Mouse (Mus musculus) midbrain, embryonic 14.5 days (tissue): ENCODE results near the gene Atad2b. TPM values are rescaled to one million over a fixed set of nuclear protein-coding genes. Genes with fewer than 3 reads are reported as not detected.

ENCODE experiments used
- ATAC-seq: fragments of 200-750 bp; cut with Nextera tagmentation; 2 replicates; pipeline ENCODE4 v1.8.0; 2017; ENCODE audit warnings: moderate number of reproducible peaks, moderate library complexity; ENCODE audit not compliant: low FRiP score, low TSS enrichment
- DNase-seq: peaks from one replicate; pipeline ENCODE4 v3.0.0-alpha.2; 2015
- H3K27ac ChIP-seq: fragments of 300-500 bp; sonication (generic); replicated peaks from 2 replicates; pipeline ENCODE4 v1.5.1; 2014; ENCODE audit warnings: mild to moderate bottlenecking, low read depth, low read length, moderate library complexity
- H3K27me3 ChIP-seq: fragments of 300-500 bp; sonication (generic); 2 replicates; pipeline ENCODE4 v1.6.1; 2014; ENCODE audit warnings: low read length, control low read depth, mixed read lengths; ENCODE audit not compliant: control insufficient read depth, insufficient read depth
- H3K36me3 ChIP-seq: fragments of 300-500 bp; sonication (generic); 2 replicates; pipeline ENCODE4 v1.6.1; 2014; ENCODE audit warnings: low read length, control low read depth; ENCODE audit not compliant: control insufficient read depth, insufficient read depth
- H3K4me1 ChIP-seq: fragments of 300-500 bp; sonication (generic); 2 replicates; pipeline ENCODE4 v1.6.1; 2014; ENCODE audit warnings: mild to moderate bottlenecking, antibody characterized with exemption, low read length, control low read depth; ENCODE audit not compliant: control insufficient read depth, insufficient read depth
- H3K4me2 ChIP-seq: fragments of 300-500 bp; sonication (generic); 2 replicates; pipeline ENCODE4 v1.6.1; 2014; ENCODE audit warnings: mild to moderate bottlenecking, low read length, moderate library complexity
- H3K4me3 ChIP-seq: fragments of 300-500 bp; sonication (generic); replicated peaks from 2 replicates; pipeline ENCODE4 v1.5.1; 2014; ENCODE audit warnings: low read depth, low read length
- H3K9ac ChIP-seq: fragments of 300-500 bp; sonication (generic); replicated peaks from 2 replicates; pipeline ENCODE4 v1.6.1; 2014; ENCODE audit warnings: mild to moderate bottlenecking, low read length, moderate library complexity
- H3K9me3 ChIP-seq: fragments of 300-500 bp; sonication (generic); 2 replicates; pipeline ENCODE4 v1.6.1; 2016; ENCODE audit warnings: low read length, control low read depth, mixed read lengths; ENCODE audit not compliant: control insufficient read depth
- WGBS: fragments of 180-500 bp; shearing (Covaris S2); extraction: QIAGEN DNeasy Blood & Tissue Kit; methylation state at CpG from one replicate; pipeline ENCODE4 v1.1.7; 2014; 5-methylcytosine and 5-hydroxymethylcytosine counted together
- polyA plus RNA-seq: library from polyadenylated mRNA; unstranded; fragments of >200 nt; fragmentation: Nextera tagmentation; extraction: Ambion mirVana; gene quantifications from 2 replicates; pipeline ENCODE4 v1.2.1, GENCODE M21; 2014

Atad2b gene
- polyA plus RNA-seq, 1 experiment from 2014 or later = 20.3 TPM

GRCm38 (mm10) chr12:5070131-5070530, 153.0 kb downstream of the Atad2b start:
- 73% methylated on average over 3 of the region's 3 CpGs for WGBS

GRCm38 (mm10) chr12:5073191-5073590, 156.0 kb downstream of the Atad2b start:
- Histone ChIP-seq H3K27ac (no peak overlapping the region), H3K36me3 (no peaks in the 10 kb centered on the region), H3K27me3 (no peaks in the 10 kb centered on the region), H3K4me2 (no peak overlapping the region), H3K4me3 (no peak overlapping the region), H3K9ac (no peak overlapping the region), H3K4me1 (no peaks in the 10 kb centered on the region), H3K9me3 (no peaks in the 10 kb centered on the region)
- no peak for DNase-seq
- ATAC-seq = no peak
- WGBS = 92% methylated on average over 12 of the region's 12 CpGs

More at GRCm38 (mm10) chr12:5070131-5070530, 153.0 kb downstream of the Atad2b start:
- Histone ChIP-seq H3K4me2 (no peak overlapping the region), H3K4me3 (no peak overlapping the region), H3K9me3 (no peaks in the 10 kb centered on the region), H3K27ac (no peak overlapping the region), H3K27me3 (no peaks in the 10 kb centered on the region), H3K9ac (no peak overlapping the region), H3K4me1 (no peaks in the 10 kb centered on the region), H3K36me3 (no peaks in the 10 kb centered on the region)
- no peak for ATAC-seq
- no peak for DNase-seq

GRCm38 (mm10) chr12:5081480-5081879, 164.3 kb downstream of the Atad2b start:
- Histone ChIP-seq H3K4me2 (no peak overlapping the region), H3K27ac (no peak overlapping the region), H3K27me3 (no peaks in the 10 kb centered on the region), H3K4me3 (no peak overlapping the region), H3K9me3 (no peaks in the 10 kb centered on the region), H3K4me1 (no peaks in the 10 kb centered on the region), H3K9ac (no peak overlapping the region), H3K36me3 (peaks cover 38% of the 10 kb centered on the region)
- ATAC-seq = no peak
- no peak for DNase-seq
- WGBS = 91% methylated on average over 4 of the region's 4 CpGs

- Histone ChIP-seq H3K4me2 (no peak overlapping the region), H3K4me1 (peaks cover 17% of the 10 kb centered on the region), H3K27me3 (no peaks in the 10 kb centered on the region), H3K9ac (no peak overlapping the region), H3K4me3 (no peak overlapping the region), H3K27ac (no peak overlapping the region), H3K36me3 (peaks cover 44% of the 10 kb centered on the region), H3K9me3 (no peaks in the 10 kb centered on the region)
- ATAC-seq = no peak
- no peak for DNase-seq
- WGBS = 94% methylated on average over 5 of the region's 5 CpGs
Measured at GRCm38 (mm10) chr12:5084714-5085113, 167.6 kb downstream of the Atad2b start.

GRCm38 (mm10) chr12:5087787-5088519, 170.8 kb downstream of the Atad2b start:
- ATAC-seq = peak; percentile 81

GRCm38 (mm10) chr12:5088639-5089038, 171.5 kb downstream of the Atad2b start:
- Histone ChIP-seq H3K4me2 (no peak overlapping the region), H3K36me3 (peaks cover 46% of the 10 kb centered on the region), H3K27me3 (no peaks in the 10 kb centered on the region), H3K4me3 (no peak overlapping the region), H3K9me3 (no peaks in the 10 kb centered on the region), H3K27ac (peak overlapping the region; percentile 81), H3K4me1 (peaks cover 17% of the 10 kb centered on the region), H3K9ac (no peak overlapping the region)
- DNase-seq (peak; percentile 38), ATAC-seq (peak; percentile 41; the same call in 1 of the 2 replicates)
- WGBS = 19% methylated on average over 1 of the region's 1 CpGs

More at GRCm38 (mm10) chr12:5087787-5088519, 170.8 kb downstream of the Atad2b start:
- H3K36me3 ChIP-seq = peaks cover 46% of the 10 kb centered on the region
- peak overlapping the region; percentile 81 for H3K27ac ChIP-seq
- no peaks in the 10 kb centered on the region for H3K27me3 ChIP-seq
- peaks cover 17% of the 10 kb centered on the region for H3K4me1 ChIP-seq
- no peak overlapping the region for H3K4me3 ChIP-seq
- no peak overlapping the region for H3K9ac ChIP-seq
- H3K4me2 ChIP-seq = peak overlapping the region; percentile 12; the same call in 1 of the 2 replicates
- WGBS = 35% methylated on average over 10 of the region's 10 CpGs
- peak; percentile 87 for DNase-seq
- no peaks in the 10 kb centered on the region for H3K9me3 ChIP-seq

Other genes starting within 250 kb of the Atad2b start
- gene Fam228a, start 178.9 kb upstream of the Atad2b start, polyA plus RNA-seq = 0.37 and 0.74 TPM in 2 replicates
- gene Pfn4, start 148.3 kb upstream of the Atad2b start, polyA plus RNA-seq = 13.4 and 16.6 TPM in 2 replicates
- gene Fam228b, start 148.1 kb upstream of the Atad2b start, polyA plus RNA-seq = 7.2 and 7.6 TPM in 2 replicates
- 345 and 373 TPM in 2 replicates for gene Sf3b6, start 99.8 kb upstream of the Atad2b start, polyA plus RNA-seq
- gene Fkbp1b, start 75.8 kb upstream of the Atad2b start, polyA plus RNA-seq = 30.7 and 39.0 TPM in 2 replicates
- 10.8 and 11.0 TPM in 2 replicates for gene Wdcp, start 74.0 kb upstream of the Atad2b start, polyA plus RNA-seq
- 1.7 and 2.5 TPM in 2 replicates for gene Mfsd2b, start 43.0 kb upstream of the Atad2b start, polyA plus RNA-seq
- 31.4 and 38.9 TPM in 2 replicates for gene Ubxn2a, start 9.6 kb upstream of the Atad2b start, polyA plus RNA-seq